Mouse (Mus musculus) skeletal muscle tissue, adult 2 months (tissue): ENCODE measurements around the gene Ano6.

Experiments
- DNase-seq: peaks from one replicate; pipeline ENCODE4 v3.0.0-alpha.2; 2012; ENCODE audit warnings: low read depth, low spot score

Gene Ano6

GRCm38 (mm10) chr15:95856684-95857595, 66.3 kb downstream of the Ano6 start:
- DNase-seq = peak; percentile 75

- DNase-seq = no peak
Measured at GRCm38 (mm10) chr15:95858876-95859655, 68.4 kb downstream of the Ano6 start.

DNA sequence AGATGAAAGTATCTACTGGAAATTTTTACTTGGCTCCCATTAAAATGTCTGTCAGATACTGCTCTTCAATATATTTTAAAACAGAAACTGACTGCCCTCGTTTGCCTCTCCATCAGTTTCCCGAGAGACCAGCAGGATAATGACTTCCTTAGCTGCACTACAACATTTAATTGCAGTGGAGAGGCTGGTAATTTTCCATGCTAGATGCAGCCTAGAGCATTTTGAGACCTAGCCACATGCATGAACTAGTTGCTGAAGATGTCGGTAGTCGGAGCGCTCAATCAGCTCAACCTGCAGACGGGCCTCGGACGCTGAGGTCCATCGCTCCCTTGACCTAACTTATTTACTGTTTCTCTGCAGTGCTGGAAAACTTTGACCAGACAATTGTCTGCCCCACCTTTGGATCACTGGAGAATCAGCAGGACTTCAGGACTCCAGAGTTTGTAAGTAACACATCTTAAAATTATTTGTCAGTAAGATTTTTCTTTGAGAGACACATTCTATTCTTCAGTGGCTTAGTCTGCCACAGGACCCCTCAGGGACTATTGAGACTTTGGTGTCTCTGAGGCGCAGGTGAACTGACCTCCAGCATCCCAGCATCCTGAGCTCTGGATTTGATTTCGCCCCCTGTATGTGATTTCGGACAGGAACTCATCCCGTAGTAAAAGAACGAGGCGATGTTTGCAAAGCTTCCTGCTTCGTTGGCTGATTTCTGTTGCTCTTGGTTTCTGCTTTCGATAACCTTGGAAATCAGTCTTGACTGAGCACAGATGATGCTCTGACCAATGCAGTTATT, 73.4 kb downstream of the Ano6 start:
- DNase-seq = no peak

GRCm38 (mm10) chr15:95865311-95866100, 74.9 kb downstream of the Ano6 start:
- DNase-seq = no peak

GRCm38 (mm10) chr15:95868172-95868571, 77.5 kb downstream of the Ano6 start:
- DNase-seq = no peak

- DNase-seq = no peak
Measured at GRCm38 (mm10) chr15:95869611-95870010, 79.0 kb downstream of the Ano6 start.

DNA sequence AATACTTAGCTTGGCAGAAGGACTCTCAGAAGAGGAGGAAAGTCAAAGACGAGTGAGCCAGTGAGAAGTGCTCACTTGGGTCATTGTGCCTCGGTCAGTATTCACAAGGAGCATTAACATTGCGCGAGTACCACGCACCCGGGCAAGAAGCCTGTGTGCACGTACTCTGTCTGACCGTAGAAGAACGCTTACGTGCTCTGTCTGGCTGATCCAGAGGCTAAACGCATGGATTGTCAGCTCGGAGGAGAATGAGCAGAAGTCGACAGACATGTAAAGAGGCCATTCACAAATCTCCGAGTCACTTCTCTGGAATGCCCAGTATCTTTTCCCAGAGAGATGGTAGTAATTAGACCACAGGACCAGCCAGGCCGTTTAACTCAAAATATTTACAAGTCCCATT, 81.0 kb downstream of the Ano6 start:
- no peak for DNase-seq

DNA sequence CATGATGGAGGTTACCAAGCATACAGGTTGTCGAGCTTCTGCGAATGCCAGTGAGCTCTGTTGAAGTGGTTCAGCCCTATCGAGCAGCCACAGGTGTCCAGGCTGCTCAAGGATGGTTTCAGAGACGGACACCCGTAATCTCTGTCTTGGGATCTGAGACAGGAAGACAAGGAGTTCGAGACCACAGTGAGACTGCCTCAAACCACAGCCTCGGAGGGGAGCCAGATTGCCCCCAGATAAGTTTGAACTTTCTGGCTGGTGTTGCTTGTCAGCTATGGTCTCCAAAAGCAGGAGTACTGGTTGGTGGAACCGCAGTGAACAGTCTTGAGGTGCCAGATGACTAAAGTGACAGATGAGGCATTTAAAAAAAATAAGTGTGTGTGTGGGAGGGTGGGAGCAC, 81.8 kb downstream of the Ano6 start:
- no peak for DNase-seq

GRCm38 (mm10) chr15:95873276-95873675, 82.6 kb downstream of the Ano6 start:
- DNase-seq = no peak

- DNase-seq = no peak
Measured at GRCm38 (mm10) chr15:95874216-95874615, 83.6 kb downstream of the Ano6 start.

- DNase-seq = no peak
Measured at GRCm38 (mm10) chr15:95874726-95875125, 84.1 kb downstream of the Ano6 start.

- DNase-seq = no peak
Measured at GRCm38 (mm10) chr15:95875898-95876297, 85.3 kb downstream of the Ano6 start.

GRCm38 (mm10) chr15:95880616-95881151, 90.0 kb downstream of the Ano6 start:
- peak; percentile 34 for DNase-seq

DNA sequence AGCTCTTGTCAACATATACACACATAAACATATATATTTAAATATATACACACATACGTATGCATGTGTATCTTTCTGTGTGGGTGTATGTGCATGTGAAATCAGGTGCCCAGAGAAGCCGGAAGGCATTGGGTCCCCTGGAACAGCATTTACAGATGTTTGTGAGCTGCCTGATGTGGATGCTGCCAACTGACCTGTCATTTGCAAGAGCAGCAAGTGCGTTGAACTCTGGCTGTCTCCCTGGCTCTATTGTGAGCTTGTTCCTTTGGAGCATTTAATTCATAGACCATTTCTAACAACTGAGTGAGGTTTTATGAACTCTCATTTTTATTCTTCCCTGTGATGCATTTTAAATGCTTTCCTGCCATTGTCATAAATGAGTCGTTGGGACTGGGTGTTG, 91.8 kb downstream of the Ano6 start:
- no peak for DNase-seq

GRCm38 (mm10) chr15:95883559-95883958, 92.9 kb downstream of the Ano6 start:
- DNase-seq = no peak

GRCm38 (mm10) chr15:95884658-95885620, 94.3 kb downstream of the Ano6 start:
- no peak for DNase-seq

GRCm38 (mm10) chr15:95885953-95886820, 95.5 kb downstream of the Ano6 start:
- no peak for DNase-seq

DNA sequence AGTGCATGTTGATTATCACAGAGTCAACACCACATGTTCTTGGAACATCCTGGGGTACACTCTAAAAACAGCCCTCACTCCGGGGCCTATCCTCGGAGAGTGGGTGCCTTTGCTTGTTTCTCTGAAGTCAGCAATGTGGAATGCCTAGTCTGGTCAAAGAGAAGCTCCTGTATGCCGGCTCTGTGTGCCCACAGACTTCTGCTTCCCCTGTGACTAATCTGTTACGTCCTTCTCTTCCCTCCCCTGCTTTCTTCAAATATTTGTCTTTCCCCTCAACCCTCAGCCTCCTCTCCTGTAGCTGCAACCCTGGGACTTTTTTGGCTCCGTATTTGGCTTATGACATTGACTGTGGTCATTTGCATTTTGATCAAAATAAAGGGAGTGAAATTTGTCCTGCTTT, 96.7 kb downstream of the Ano6 start:
- no peak for DNase-seq

DNA sequence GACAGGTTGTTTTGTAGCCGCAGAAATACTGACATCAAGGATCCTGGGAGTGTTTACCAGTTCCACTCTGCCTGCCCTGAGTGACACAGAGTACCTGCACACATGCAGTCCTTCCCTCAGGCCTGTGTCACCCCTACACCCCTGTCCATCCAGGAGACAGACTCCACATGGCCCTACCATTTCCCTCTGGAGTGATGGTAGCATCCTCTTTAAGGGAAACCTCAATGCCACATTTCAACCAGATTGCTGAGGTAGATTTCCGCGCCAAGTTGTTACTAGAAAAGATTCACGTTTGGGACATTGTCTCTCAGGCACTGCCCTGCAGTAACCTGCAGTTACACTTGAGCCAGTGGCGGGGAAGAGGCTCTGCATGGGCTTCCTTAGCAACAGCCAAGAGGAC, 97.9 kb downstream of the Ano6 start:
- no peak for DNase-seq
